Mouse (Mus musculus) heart, postnatal 25 days (tissue): Measurements from ENCODE around the gene Eps8l3. TPM values are rescaled to one million over a fixed set of nuclear protein-coding genes. Genes with fewer than 3 reads are reported as not detected.
A peak's percentile ranks its signal among the peaks of the same experiment; 100 is the strongest.

Source experiments
- DNase-seq: peaks from one replicate; pipeline ENCODE4 v3.0.0; 2022; ENCODE audit warnings: low spot score
- intact Hi-C: fragments of 180-260 bp; cut with DNase I; formaldehyde crosslinking; loops from one replicate; pipeline ENCODE4 v1.15.1; 2025
- total RNA-seq, 2 experiments: library from RNA; stranded (reverse); gene quantifications; 2 replicates each; pipeline ENCODE4 v1.2.3; 2021

Eps8l3 gene
- total RNA-seq, 2 experiments from 2014 or later: not detected

DNA sequence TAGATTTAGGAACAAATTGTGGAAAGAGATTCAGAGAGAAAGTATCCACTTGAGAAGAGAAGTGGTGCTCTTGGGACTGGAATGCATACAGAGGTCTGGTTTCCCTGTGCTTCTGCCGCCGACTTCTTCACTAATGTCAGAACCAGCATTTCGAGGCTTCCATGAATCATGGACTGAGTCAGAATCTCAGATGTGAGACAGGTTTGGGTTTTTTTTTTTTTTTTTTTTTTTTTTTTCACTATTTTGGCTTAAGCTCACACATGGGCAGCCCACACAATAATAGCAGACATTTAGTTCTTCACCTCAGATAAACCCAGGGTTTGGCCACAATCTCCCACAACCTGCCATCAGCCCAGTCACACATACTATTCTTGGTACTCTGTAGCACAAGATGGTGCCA lies 58.2 kb downstream of the Eps8l3 start:
- DNase-seq: no peak
- intact Hi-C loops: loop anchor here (5.0 kb wide), 2 partner anchors 82 to 212 kb away; partner anchors contain the start of genes Gnai3 and Gstm1

DNA sequence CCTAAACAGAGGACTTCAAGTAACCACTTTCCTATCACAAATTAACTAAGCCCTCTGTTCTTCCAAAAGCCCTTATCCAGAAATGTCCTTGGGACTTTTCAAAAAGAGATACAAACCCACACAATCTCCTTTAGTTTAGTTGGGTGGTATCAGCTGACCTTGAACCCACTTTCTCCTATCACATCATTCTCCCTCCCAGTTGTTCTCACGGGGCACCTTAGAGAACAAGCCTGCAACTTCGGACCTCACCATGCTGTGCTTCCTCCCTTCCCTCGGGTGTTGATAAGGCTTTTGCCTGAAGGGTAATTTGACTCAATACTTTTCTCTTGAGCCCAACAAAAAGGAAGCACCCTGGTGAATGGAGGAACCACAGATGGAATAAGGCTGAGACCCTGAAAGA lies 58.9 kb downstream of the Eps8l3 start:
- intact Hi-C loops: loop anchor here (5.0 kb wide), 2 partner anchors 81 to 211 kb away; partner anchors contain the start of genes Gnai3 and Gstm1
- no peak for DNase-seq

GRCm38 (mm10) chr3:107939403-107939802 lies 62.4 kb downstream of the Eps8l3 start:
- peak; percentile 71 for DNase-seq
- intact Hi-C loops: loop anchor here (2.0 to 5.0 kb wide), 3 partner anchors 78 to 208 kb away; partner anchors contain the start of genes Gnai3 and Gstm1

- DNase-seq: no peak
- intact Hi-C loops: loop anchor here (2.0 to 5.0 kb wide), 3 partner anchors 77 to 207 kb away; partner anchors contain the start of genes Gnai3 and Gstm1
Observed at GRCm38 (mm10) chr3:107939830-107940229, 62.8 kb downstream of the Eps8l3 start.

DNA sequence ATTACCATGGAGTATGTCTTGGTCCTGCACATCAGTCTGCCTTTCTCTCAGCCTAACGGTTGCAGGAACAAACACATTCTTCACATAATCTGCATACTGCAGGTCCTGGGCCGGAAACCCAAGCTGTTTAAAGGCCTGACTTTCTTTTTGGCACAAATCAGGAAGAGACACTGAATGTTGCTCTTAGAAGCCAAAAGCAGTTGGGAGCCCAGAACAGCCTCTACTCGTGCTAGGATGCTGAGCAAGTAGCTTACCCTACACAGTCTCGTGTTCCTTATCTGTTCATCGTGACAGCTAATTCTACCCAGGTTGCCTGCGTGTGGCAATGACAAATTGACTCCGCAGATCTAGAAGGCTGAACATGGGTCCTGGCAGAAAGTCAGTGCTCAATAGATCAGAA lies 63.5 kb downstream of the Eps8l3 start:
- intact Hi-C loops: no loop called here
- no peak for DNase-seq

DNA sequence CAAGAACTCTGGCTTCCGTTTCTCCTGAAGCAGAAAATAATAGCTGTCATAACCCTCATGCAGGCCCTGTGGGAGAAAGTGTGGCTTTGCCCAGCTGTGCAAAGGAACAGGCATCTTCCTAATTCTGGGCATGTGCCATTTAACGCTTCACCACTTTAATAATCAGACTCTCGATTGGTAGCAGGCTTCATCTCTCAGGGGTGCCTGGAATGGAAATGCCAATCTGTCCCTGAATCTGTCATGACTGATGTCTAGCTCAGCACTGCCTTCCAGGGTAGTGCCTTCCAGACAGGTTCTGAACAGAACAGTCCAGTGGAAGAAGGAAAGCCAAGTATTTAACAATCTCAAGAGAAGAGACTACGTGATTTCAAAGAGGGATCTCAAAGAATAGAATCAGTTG lies 64.2 kb downstream of the Eps8l3 start:
- DNase-seq: no peak
- intact Hi-C loops: no loop called here

Other genes starting within 250 kb of the Eps8l3 start
- gene Gm10961, start 245.9 kb upstream of the Eps8l3 start, total RNA-seq: not detected
- gene Strip1, start 245.5 kb upstream of the Eps8l3 start, total RNA-seq: 10 to 100 TPM; 18.8 to 21.9 TPM
- 10 to 100 TPM; 80.0 to 81.1 TPM for gene Ahcyl1, start 180.7 kb upstream of the Eps8l3 start, total RNA-seq
- gene Csf1, start 116.8 kb upstream of the Eps8l3 start, total RNA-seq: 10 to 100 TPM; 46.8 to 48.6 TPM
- 10 to 100 TPM; 50.1 to 51.4 TPM for gene Gstm5, start 18.6 kb downstream of the Eps8l3 start, total RNA-seq
- 10 to 100 TPM; 77.7 to 79.7 TPM for gene Gstm7, start 54.6 kb downstream of the Eps8l3 start, total RNA-seq
- gene Gstm6, start 66.5 kb downstream of the Eps8l3 start, total RNA-seq: 1 to 10 TPM; 1.6 to 3.2 TPM
- not detected for gene Gstm3, start 92.1 kb downstream of the Eps8l3 start, total RNA-seq
- gene Gstm2, start 109.2 kb downstream of the Eps8l3 start, total RNA-seq: 100 to 1,000 TPM; 137 to 156 TPM
- gene Gstm1, start 140.7 kb downstream of the Eps8l3 start, total RNA-seq: 100 to 1,000 TPM; 224 to 232 TPM
- 10 to 100 TPM; 10.9 TPM for gene Gstm4, start 167.7 kb downstream of the Eps8l3 start, total RNA-seq
- 1 to 10 TPM; 4.7 to 6.2 TPM for gene Ampd2, start 209.4 kb downstream of the Eps8l3 start, total RNA-seq
- gene Gnat2, start 215.6 kb downstream of the Eps8l3 start, total RNA-seq: not detected